Mouse (Mus musculus): Measurements from ENCODE around the gene Usp10. TPM values are rescaled to one million over a fixed set of nuclear protein-coding genes. Genes with fewer than 3 reads are reported as not detected.

Gene Usp10
- total and polyA plus RNA-seq, 3 experiments: 227 to 398 (median 263) TPM

- DNase-seq (ENCODE audit: low read depth, low spot score): no peak
- Histone ChIP-seq H3K79me2 (ENCODE audit: control insufficient read depth, insufficient read depth, low read length, poor library complexity) (no peaks in the 10 kb centered on the region), H3K9ac (ENCODE audit: control insufficient read depth, low read depth, low read length, poor library complexity, severe bottlenecking) (no peak overlapping the region), H3K9me3 (replicated peaks; ENCODE audit: insufficient read depth, low read length) (no peaks in the 10 kb centered on the region), H3K27ac (ENCODE audit: control insufficient read depth, low read depth, low read length) (no peak overlapping the region), H3K27me3 (ENCODE audit: control insufficient read depth in 1 of 2, insufficient read depth in 2 of 2, low read length in 2 of 2) (0 out of 4 replicates have a peak, but pooled peaks cover 0 to 1% of the 10 kb centered on the region in 2 experiments), H3K36me3 (ENCODE audit: control insufficient read depth in 1 of 2, insufficient read depth in 2 of 2, low read length in 2 of 2) (no peaks in the 10 kb centered on the region), H3K4me1 (ENCODE audit: control insufficient read depth in 1 of 2, insufficient read depth in 2 of 2, low read length in 2 of 2) (no peaks in the 10 kb centered on the region), H3K4me3 (ENCODE audit: control insufficient read depth in 1 of 2, insufficient read depth in 1 of 2, low read depth in 2 of 2, low read length in 2 of 2) (no peak overlapping the region)
- no peak for TF ChIP-seq TCF12 (IDR thresholded peaks at IDR 0.05; ENCODE audit: low read depth, low read length)
- no peak for TF ChIP-seq MAX (IDR thresholded peaks at IDR 0.05; ENCODE audit: low read length)
- TF ChIP-seq POLR2A (IDR thresholded peaks at IDR 0.05; ENCODE audit: control insufficient read depth in 1 of 2, insufficient read depth in 1 of 2, low read depth in 1 of 2, low read length in 2 of 2, poor library complexity in 1 of 2): no peak
- no peak for TF ChIP-seq ZMIZ1 (IDR thresholded peaks at IDR 0.05; ENCODE audit: low read depth, low read length)
- TF ChIP-seq CHD1 (IDR thresholded peaks at IDR 0.05; ENCODE audit: low read depth, low read length): no peak
- no peak for TF ChIP-seq ZNF384 (IDR thresholded peaks at IDR 0.05; ENCODE audit: low read depth, low read length)
- no peak for TF ChIP-seq MYC (IDR thresholded peaks at IDR 0.05; ENCODE audit: low read depth, low read length)
- TF ChIP-seq MAZ (IDR thresholded peaks at IDR 0.05; ENCODE audit: low read depth, low read length): no peak
- TF ChIP-seq TAL1 (IDR thresholded peaks at IDR 0.05; ENCODE audit: low read length): no peak
- no peak for TF ChIP-seq USF2 (IDR thresholded peaks at IDR 0.05; ENCODE audit: borderline replicate concordance in 1 of 2, insufficient read depth in 1 of 2, low read depth in 1 of 2, low read length in 2 of 2)
- no peak for TF ChIP-seq GATA1 (IDR thresholded peaks at IDR 0.05; ENCODE audit: low read depth, low read length)
- TF ChIP-seq NRF1 (IDR thresholded peaks at IDR 0.05; ENCODE audit: insufficient read depth, low read depth, low read length, poor library complexity, severe bottlenecking): no peak
- no peak for TF ChIP-seq MXI1 (IDR thresholded peaks at IDR 0.05; ENCODE audit: low read depth, low read length)
- no peak for TF ChIP-seq ZC3H11A (IDR thresholded peaks at IDR 0.05; ENCODE audit: low read depth, low read length)
- no peak for TF ChIP-seq E2F4 (IDR thresholded peaks at IDR 0.05; ENCODE audit: borderline replicate concordance, low read depth, low read length)
- no peak for TF ChIP-seq MYB (IDR thresholded peaks at IDR 0.05; ENCODE audit: low read depth, low read length)
- no peak for TF ChIP-seq CTCF (IDR thresholded peaks at IDR 0.05 in 2 of 3, conservative IDR thresholded peaks at IDR 0.05 in 1 of 3; ENCODE audit: control insufficient read depth in 1 of 3, insufficient read depth in 1 of 3, low read depth in 2 of 3, low read length in 3 of 3, poor library complexity in 1 of 3, severe bottlenecking in 1 of 3)
These were observed 87.1 kb downstream of the Usp10 start for GRCm38 (mm10) chr8:119997266-119997665.

GRCm38 (mm10) chr8:120000461-120000860, 90.3 kb downstream of the Usp10 start:
- Histone ChIP-seq H3K27ac (ENCODE audit: control insufficient read depth, low read depth, low read length) (no peak overlapping the region), H3K9me3 (replicated peaks; ENCODE audit: insufficient read depth, low read length) (no peaks in the 10 kb centered on the region), H3K27me3 (ENCODE audit: control insufficient read depth in 1 of 2, insufficient read depth in 2 of 2, low read length in 2 of 2) (peaks cover 0 to 6% of the 10 kb centered on the region in 2 experiments; a peak in 3 of 4 replicates), H3K9ac (ENCODE audit: control insufficient read depth, low read depth, low read length, poor library complexity, severe bottlenecking) (no peak overlapping the region), H3K4me3 (ENCODE audit: control insufficient read depth in 1 of 2, insufficient read depth in 1 of 2, low read depth in 2 of 2, low read length in 2 of 2) (no peak overlapping the region), H3K36me3 (ENCODE audit: control insufficient read depth in 1 of 2, insufficient read depth in 2 of 2, low read length in 2 of 2) (no peaks in the 10 kb centered on the region), H3K4me1 (ENCODE audit: control insufficient read depth in 1 of 2, insufficient read depth in 2 of 2, low read length in 2 of 2) (no peaks in the 10 kb centered on the region), H3K79me2 (ENCODE audit: control insufficient read depth, insufficient read depth, low read length, poor library complexity) (no peaks in the 10 kb centered on the region)
- DNase-seq (ENCODE audit: low read depth, low spot score): no peak
- TF ChIP-seq CHD2 (IDR thresholded peaks at IDR 0.05; ENCODE audit: low read length): no peak
- no peak for TF ChIP-seq E2F4 (IDR thresholded peaks at IDR 0.05; ENCODE audit: borderline replicate concordance, low read depth, low read length)
- no peak for TF ChIP-seq EP300 (IDR thresholded peaks at IDR 0.05; ENCODE audit: low read depth in 1 of 2, low read length in 2 of 2)
- TF ChIP-seq ZMIZ1 (IDR thresholded peaks at IDR 0.05; ENCODE audit: low read depth, low read length): no peak
- TF ChIP-seq SMC3 (IDR thresholded peaks at IDR 0.05; ENCODE audit: low read depth, low read length): no peak
- TF ChIP-seq TAL1 (IDR thresholded peaks at IDR 0.05; ENCODE audit: low read length): no peak
- no peak for TF ChIP-seq CTCF (IDR thresholded peaks at IDR 0.05 in 2 of 3, conservative IDR thresholded peaks at IDR 0.05 in 1 of 3; ENCODE audit: control insufficient read depth in 1 of 3, insufficient read depth in 1 of 3, low read depth in 2 of 3, low read length in 3 of 3, poor library complexity in 1 of 3, severe bottlenecking in 1 of 3)
- TF ChIP-seq MAZ (IDR thresholded peaks at IDR 0.05; ENCODE audit: low read depth, low read length): no peak
- no peak for TF ChIP-seq UBTF (IDR thresholded peaks at IDR 0.05; ENCODE audit: borderline replicate concordance, insufficient read depth, low read depth, low read length)
- no peak for TF ChIP-seq ELF1 (IDR thresholded peaks at IDR 0.05; ENCODE audit: low read depth, low read length)
- TF ChIP-seq USF1 (IDR thresholded peaks at IDR 0.05; ENCODE audit: low read depth, low read length): no peak
- TF ChIP-seq GATA1 (IDR thresholded peaks at IDR 0.05; ENCODE audit: low read depth, low read length): no peak
- no peak for TF ChIP-seq MAX (IDR thresholded peaks at IDR 0.05; ENCODE audit: low read length)
- TF ChIP-seq USF2 (IDR thresholded peaks at IDR 0.05; ENCODE audit: borderline replicate concordance in 1 of 2, insufficient read depth in 1 of 2, low read depth in 1 of 2, low read length in 2 of 2): no peak
- TF ChIP-seq GABPA (IDR thresholded peaks at IDR 0.05; ENCODE audit: low read depth, low read length): no peak
